Mouse (Mus musculus) ES-CJ7 (cell line): ENCODE data around the gene Arfgap3.
"Not testable (repeated sequence)": the region's sequence is repeated elsewhere in the genome, so short reads cannot be mapped to it uniquely, and the experiment has no call there.

Experiments
- DNase-seq: peaks from one replicate; pipeline ENCODE4 v3.0.0; 2011; ENCODE audit warnings: low read depth, low spot score

The Arfgap3 gene

GRCm38 (mm10) chr15:83349954-83350711 lies at the start of gene Arfgap3:
TSS of gene Arfgap3 (minus strand) at chr15:83350247.
- DNase-seq = peak; percentile 92

- no peak for DNase-seq
Observed at GRCm38 (mm10) chr15:83392722-83393121, 42.7 kb upstream of the Arfgap3 start.

DNA sequence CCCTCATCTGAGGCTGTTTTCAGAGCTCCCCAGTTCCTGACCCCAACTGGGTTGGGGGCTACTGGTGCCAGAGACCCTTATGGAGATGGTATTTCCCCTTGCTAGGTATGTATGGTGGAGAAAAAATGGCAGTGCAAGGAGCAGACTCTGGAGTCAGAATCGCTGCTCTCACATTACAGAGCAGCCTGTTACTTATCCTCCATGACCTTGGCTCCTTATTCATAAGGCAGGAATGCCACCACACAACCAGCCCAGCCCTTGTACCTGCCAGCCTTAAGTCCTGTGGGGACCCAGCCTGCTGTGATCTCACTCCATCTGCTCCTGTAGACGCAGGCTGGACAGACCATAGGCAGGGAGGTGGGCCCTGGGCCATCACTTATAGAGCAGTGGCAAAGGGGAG lies 37.9 kb upstream of the Arfgap3 start:
- no peak for DNase-seq

- no peak for DNase-seq
Observed at GRCm38 (mm10) chr15:83383633-83384032, 33.6 kb upstream of the Arfgap3 start.

DNA sequence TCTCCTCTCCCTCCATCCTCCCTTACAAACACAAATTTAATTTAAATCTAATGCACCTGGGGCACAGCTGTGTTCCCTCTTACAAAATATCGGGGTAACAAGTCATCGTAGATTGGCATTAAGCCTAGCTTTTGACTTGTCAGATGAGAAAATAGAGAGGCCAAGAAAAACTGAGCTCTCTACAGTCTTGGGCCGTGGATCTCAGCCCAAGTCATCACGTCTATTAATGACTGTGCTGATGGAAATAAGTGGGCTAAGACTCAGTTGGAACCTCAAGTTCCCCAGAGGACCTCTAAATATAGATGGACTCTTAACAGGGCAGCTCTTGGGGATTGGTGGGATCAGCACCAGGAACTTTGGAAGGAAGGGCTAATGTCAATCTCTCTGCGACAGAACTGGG lies 33.1 kb upstream of the Arfgap3 start:
- DNase-seq = no peak

DNA sequence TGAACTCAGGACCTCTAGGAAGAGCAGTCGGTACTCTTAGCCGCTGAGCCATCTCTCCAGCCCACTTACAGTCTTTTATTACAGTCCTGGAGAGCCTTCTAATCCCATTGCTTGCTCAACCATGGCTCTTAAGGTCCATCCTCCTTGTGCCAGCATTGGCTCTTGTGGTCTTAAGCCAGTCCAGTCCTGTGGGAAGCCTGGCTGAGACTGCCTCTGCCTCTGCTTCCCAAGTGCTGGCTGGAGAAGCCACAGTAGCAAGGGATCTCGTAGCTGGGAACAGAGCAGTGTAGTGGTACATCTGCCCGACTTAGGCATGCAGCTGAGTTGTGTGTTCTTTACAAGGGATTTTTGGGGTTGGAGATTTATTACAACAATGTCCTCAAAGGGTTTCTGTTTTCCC lies 32.4 kb upstream of the Arfgap3 start:
- DNase-seq = no peak

- DNase-seq = no peak
Observed at GRCm38 (mm10) chr15:83377153-83377552, 27.1 kb upstream of the Arfgap3 start.

GRCm38 (mm10) chr15:83375136-83375535 lies 25.1 kb upstream of the Arfgap3 start:
- DNase-seq = peak; percentile 24

DNA sequence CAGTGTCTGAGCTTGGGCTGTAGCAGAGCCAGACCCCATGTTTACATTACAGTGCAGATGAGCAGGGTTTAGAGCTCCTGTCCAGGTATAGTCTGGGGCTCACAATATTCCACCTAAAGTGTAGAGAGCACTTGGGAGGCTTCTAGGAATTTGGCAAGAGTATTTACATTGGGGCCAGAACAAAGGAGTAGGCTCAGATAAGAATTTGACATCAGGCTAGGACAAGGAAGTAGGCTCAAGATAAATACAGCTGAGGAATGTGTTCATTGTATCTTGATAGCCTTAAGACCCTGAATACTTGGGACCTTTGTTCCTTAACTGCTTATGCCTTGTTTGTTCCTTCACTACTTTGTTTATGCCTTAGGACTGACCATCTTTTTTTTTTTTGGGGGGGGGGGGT lies 24.0 kb upstream of the Arfgap3 start:
- no peak for DNase-seq

DNA sequence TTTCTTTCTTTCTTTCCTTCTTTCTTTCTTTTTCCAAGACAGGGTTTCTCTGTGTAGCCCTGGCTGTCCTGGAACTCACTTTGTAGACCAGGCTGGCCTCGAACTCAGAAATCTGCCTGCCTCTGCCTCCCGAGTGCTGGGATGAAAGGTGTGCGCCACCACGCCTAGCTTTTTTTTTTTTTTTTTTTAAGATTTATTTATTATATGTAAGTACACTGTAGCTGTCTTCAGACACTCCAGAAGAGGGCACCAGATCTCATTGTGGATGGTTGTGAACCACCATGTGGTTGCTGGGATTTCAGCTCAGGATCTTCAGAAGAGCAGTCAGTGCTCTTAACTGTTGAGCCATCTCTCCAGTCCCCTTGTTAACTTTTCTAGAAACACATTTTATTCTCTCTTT lies 18.7 kb upstream of the Arfgap3 start:
- DNase-seq = peak; percentile 38

DNA sequence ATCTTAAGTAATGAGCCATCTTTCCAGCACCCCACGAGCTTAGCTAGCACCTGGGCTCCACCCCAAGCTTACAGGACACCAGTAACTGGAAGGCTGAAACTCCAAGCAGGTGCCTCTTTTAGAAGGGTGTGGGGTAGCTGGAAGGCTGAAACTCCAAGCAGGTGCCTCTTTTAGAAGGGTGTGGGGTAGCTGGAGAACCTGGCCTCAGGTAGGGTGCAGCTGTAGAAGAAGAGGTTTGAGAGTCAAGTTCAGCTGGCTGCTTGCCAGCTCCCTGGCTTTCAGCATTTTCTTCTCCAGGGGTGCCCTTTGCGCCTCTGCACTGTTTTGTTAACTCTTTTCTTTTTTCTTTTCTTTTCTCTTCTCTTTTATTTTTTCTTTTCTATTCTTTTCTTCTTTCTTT lies 18.2 kb upstream of the Arfgap3 start:
- DNase-seq = no peak

GRCm38 (mm10) chr15:83366933-83367552 lies 17.0 kb upstream of the Arfgap3 start:
- DNase-seq = peak; percentile 98

GRCm38 (mm10) chr15:83365697-83366096 lies 15.7 kb upstream of the Arfgap3 start:
- no peak for DNase-seq

GRCm38 (mm10) chr15:83364194-83364593 lies 14.1 kb upstream of the Arfgap3 start:
- no peak for DNase-seq

GRCm38 (mm10) chr15:83362813-83363212 lies 12.8 kb upstream of the Arfgap3 start:
- not testable (repeated sequence) for DNase-seq

DNA sequence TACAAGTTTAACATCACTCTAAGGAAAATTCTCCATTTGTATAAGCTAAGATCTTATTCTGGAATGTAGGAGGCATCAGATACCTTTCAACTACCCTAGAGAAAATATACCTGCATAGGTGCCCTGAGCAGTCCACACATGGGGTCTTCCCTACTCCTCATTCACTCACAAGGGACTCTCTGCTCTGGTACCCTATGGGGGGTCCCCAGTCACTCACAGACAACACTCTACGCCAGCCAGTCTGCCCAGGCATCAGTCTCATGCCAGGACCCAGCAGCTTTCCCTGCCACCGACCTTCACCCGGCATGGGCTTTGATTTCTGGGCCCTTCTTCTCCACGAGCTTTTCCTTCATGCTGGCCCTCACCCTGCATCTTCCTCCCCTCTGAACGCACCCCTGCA lies 10.9 kb upstream of the Arfgap3 start:
- DNase-seq = not testable (repeated sequence)

DNA sequence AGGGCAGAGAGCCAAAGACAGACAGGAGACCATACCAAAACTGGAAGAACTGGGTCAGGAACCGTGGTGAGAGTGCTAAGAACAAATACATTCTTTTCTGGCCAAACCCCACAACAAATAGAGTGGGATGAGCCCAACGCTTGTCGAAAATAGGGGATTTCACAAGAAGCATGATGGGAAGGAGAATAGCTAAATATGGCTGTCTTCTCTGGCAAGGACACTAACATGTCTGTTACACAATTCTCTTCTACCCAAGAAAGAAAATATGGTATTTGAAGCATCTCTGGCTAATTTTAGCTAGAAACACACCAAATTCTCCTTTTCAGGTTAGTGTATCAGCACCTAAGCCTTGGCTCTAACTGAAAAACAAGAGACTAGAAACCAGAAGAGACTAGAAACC lies 10.1 kb upstream of the Arfgap3 start:
- DNase-seq = no peak

- DNase-seq = no peak
Observed at GRCm38 (mm10) chr15:83358476-83358875, 8.4 kb upstream of the Arfgap3 start.

GRCm38 (mm10) chr15:83351546-83351945 lies 1.5 kb upstream of the Arfgap3 start:
- DNase-seq = no peak

DNA sequence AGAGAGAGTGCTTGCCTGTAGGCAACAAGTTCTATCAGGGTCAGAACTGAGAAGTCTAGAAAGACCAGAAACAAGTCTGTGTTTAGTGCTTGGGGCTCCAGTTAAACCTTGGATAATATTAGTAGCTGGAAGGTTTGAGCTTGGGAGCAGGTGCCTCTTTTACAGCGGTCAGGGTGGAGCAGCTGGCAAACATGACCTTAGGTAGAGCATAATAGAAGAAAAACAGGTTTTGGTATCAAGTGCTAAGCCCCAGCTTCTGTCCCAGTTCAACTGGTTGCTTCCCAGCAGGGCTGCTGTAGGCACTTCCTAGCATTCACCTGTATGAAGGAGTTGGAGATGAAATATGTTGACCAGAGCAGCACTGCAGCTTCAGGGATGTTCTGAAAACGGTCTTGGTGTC lies 812 bp upstream of the Arfgap3 start:
- no peak for DNase-seq

GRCm38 (mm10) chr15:83349225-83349953 lies 658 bp downstream of the Arfgap3 start:
- no peak for DNase-seq

GRCm38 (mm10) chr15:83348747-83349146 lies 1.3 kb downstream of the Arfgap3 start:
- DNase-seq = no peak
